17 mouse cellular contexts compared by ENCODE assay signal in the genomic region with DNA sequence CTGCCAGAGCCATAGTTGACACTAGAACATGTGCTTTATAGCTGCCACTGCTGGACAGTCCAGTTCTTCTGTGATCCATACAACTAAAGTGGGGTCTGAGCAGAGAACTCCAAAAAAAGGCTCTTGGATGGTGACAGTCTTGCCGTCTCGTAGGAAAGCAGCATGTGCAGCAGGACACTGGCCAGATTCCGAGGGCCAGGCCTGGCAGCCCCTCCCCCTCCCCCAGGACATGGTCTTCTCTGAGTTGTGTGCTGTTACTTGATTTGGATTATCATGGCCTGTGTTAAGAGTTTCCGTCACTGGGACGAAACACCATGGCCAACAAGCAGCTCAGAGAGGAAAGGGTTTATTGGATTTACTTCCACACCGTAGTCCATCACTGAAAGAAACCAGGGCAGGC. TPM values are rescaled to one million over a fixed set of nuclear protein-coding genes. Genes with fewer than 3 reads are reported as not detected.
"Had no signal": no experiment of that assay in that cellular context is flagged by ENCODE, and none has a peak within 500 bp of the region (broad histone marks: within the 10 kb centered on the region; RNA-seq: fewer than 3 reads in every experiment).

No protein-coding gene starts in this region.

- H3K36me3 ChIP-seq: limb, embryonic 15.5 days; liver, embryonic 12.5 days; midbrain, embryonic 15.5 days; neural tube, embryonic 12.5 days had no signal

- H3K4me3 ChIP-seq: limb, embryonic 15.5 days; liver, embryonic 12.5 days; megakaryocyte, embryonic 14.5 days; midbrain, embryonic 15.5 days; neural tube, embryonic 12.5 days had no signal

- H3K4me1 ChIP-seq: midbrain, embryonic 15.5 days had no signal

- H3K27ac ChIP-seq: limb, embryonic 15.5 days; liver, embryonic 12.5 days; midbrain, embryonic 15.5 days; neural tube, embryonic 12.5 days had no signal

- H3K9ac ChIP-seq: limb, embryonic 15.5 days; liver, embryonic 12.5 days; lung, embryonic 14.5 days; midbrain, embryonic 15.5 days; neural tube, embryonic 12.5 days had no signal

- H3K27me3 ChIP-seq: limb, embryonic 15.5 days; liver, embryonic 12.5 days; midbrain, embryonic 15.5 days; neural tube, embryonic 12.5 days had no signal

- ATAC-seq: liver, embryonic 12.5 days; midbrain, embryonic 15.5 days had no signal

- H3K4me2 ChIP-seq: limb, embryonic 15.5 days; liver, embryonic 12.5 days; lung, embryonic 14.5 days; midbrain, embryonic 11.5 days; midbrain, embryonic 15.5 days; neural tube, embryonic 12.5 days had no signal

- DNase-seq: kidney, postnatal 36 days; layer of hippocampus, adult 9-11 months; layer of hippocampus, postnatal 36 days; lung, embryonic 14.5 days; lung, postnatal 10 days; lung, postnatal 4 days; thymus, adult 18-20 months; thymus, postnatal 14 days had no signal

- H3K9me3 ChIP-seq: limb, embryonic 15.5 days; liver, embryonic 12.5 days; megakaryocyte, embryonic 14.5 days; midbrain, embryonic 15.5 days; neural tube, embryonic 12.5 days had no signal

RNA-seq across cellular contexts. Expression of gene Ankrd2, which starts 31.5 kb away (rescaled TPM):
- total RNA-seq: layer of hippocampus, postnatal 36 days; monocyte, adult 5-6 weeks; neutrophil, adult 5-6 weeks had no signal
- polyA plus RNA-seq: midbrain, embryonic 11.5 days had no signal

RNA-seq across cellular contexts. Expression of gene Hoga1, which starts 41.2 kb away (rescaled TPM):
- total RNA-seq: monocyte, adult 5-6 weeks; neutrophil, adult 5-6 weeks had no signal

RNA-seq across cellular contexts. Expression of gene 4933411K16Rik, which starts 47.8 kb away (rescaled TPM):
- total RNA-seq: neutrophil, adult 5-6 weeks had no signal
- polyA plus RNA-seq: limb, embryonic 11.5 days; limb, embryonic 15.5 days; lung, embryonic 14.5 days; midbrain, embryonic 15.5 days; neural tube, embryonic 12.5 days had no signal
